Mouse (Mus musculus) spleen, adult 2 months (tissue): ENCODE measurements around the gene Timp2.

ENCODE experiments used
- CTCF ChIP-seq: fragments of 200-500 bp; IDR thresholded peaks from 2 replicates; pipeline ENCODE4 v1.5.1; 2011; ENCODE audit warnings: mild to moderate bottlenecking, inconsistent platforms; ENCODE audit not compliant: insufficient read depth, insufficient read length, insufficient replicate concordance; ENCODE audit errors: extremely low read depth
- POLR2A ChIP-seq: fragments of 200-500 bp; IDR thresholded peaks from 2 replicates; pipeline ENCODE4 v1.6.1; 2011; ENCODE audit warnings: low read depth, low read length, inconsistent platforms

DNA sequence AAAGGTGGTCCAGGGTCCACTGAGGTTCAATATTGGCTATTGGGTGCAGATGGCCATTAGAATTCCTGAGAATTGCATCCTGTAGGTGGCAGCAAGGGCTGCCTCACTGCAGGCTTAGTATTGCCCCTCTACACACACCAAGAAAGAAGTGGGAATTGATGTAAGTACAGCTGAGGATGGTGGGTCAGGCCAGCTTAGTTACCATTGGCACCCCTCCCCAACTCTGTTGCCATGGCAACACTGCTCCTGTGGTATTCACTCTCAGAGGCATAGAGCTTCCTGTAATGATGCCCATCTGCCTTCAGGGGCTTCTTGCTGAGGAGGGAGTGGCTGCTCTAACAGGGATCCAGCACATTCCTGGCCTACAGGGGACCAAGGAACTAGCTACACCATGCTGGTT lies 19.5 kb upstream of the Timp2 start:
- TF ChIP-seq CTCF, result no peak
- TF ChIP-seq POLR2A, result no peak
